Mouse (Mus musculus): ENCODE results near the gene Ssu72.
"Not testable (repeated sequence)": the region's sequence is repeated elsewhere in the genome, so short reads cannot be mapped to it uniquely, and the experiment has no call there.

Ssu72 gene

DNA sequence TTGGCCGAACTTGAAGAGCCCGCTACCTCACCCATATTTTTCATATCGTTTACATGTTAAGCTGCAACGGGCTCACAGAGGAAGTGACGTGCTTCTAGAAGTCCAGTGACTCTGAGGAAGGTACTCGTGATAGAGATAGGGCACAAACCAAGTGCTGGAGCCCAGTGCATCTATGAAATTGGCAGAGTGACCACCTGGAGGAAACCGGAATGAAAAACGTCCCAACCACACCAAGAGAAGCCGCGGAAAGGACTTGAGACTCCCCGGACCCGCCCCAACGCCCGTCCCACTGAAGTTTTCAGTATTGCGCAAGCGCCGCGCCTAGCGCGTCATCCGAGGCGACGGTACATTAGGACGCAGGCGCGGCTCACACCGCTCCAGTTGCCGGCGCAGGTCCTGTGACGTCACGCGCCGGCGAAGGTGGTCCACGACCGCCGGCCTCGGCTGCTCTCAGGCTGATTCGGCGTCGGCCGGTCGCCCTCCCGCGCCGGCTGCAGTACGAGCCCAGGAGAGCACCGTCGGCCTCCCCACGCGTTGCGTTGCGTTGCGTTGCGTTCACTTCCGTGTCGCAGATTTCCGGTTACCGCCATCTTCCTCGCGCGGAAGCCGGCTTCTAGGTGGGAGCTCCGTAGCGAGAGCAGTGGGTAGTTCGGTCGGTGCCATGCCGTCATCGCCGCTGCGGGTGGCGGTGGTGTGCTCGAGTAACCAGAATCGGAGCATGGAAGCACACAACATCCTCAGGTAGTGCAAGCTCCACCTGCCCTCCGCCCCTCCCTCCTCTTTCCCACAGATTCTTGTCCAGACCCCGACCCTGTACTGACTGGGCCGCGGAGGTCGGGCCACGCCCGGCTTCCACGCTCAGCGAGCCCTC is at the start of gene Ssu72:
Gene Ssu72 (plus strand): TSS at position 80 of the 871 bp plus-strand sequence.
- in situ Hi-C loops (cut with MboI; ENCODE audit: low pct_unique_long_range_greater_than_20kb in 1 of 2, low sequenced_read_pairs in 2 of 2, unreplicated experiment in 1 of 2): loop anchor here in 1 of 2 experiments (5.0 kb wide), 1 partner anchor 53 kb away; the partner anchor contains the start of gene Mmp23

DNA sequence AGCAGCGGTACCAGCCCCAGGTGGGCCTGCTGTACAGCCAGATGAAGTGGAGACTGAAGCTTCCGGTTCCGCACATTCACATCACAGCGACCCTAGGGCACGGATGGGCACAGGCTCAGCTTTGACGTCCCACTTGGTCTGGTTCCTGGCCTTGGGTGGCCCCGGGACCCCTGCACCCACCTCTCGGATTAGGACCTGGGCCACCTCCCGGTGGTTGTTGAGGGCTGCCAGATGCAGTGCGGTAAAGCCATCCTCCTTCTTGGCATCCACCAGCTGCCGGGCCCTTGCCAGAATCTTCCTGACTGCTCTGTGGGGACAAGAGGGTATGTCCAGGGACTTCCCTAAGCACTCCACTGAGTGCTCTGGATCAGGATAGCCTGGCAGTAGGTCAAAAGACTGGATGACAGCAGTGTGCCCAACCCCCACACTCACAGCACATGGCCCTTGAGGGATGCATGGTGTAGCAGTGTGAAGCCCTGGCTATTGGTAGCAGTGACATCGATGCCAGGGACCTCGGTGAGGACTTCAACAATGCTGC is 48.3 kb upstream of the Ssu72 start:
- in situ Hi-C loops (cut with MboI; ENCODE audit: low pct_unique_long_range_greater_than_20kb in 1 of 2, low sequenced_read_pairs in 2 of 2, unreplicated experiment in 1 of 2): no loop called here

DNA sequence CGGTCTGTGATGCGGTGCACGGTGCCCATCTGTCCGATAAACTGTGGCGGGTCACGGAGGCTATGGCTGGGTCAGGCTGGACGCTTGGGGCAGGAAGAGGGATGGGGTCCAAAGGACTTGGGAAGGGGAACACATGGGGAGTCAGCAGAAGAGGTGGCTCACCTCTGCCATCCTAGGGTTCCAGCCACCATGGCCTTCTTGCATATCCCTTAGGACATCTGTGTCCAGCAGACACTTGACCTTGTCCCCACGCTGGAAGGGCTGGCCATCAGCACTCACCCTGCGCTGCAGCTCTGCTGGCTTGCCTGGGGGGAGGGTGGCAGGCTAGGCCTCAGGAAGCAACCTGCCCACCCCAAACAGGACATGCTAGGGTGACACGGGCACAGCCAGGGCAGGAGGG is 45.6 kb upstream of the Ssu72 start:
- in situ Hi-C loops (cut with MboI; ENCODE audit: low pct_unique_long_range_greater_than_20kb in 1 of 2, low sequenced_read_pairs in 2 of 2, unreplicated experiment in 1 of 2): no loop called here

DNA sequence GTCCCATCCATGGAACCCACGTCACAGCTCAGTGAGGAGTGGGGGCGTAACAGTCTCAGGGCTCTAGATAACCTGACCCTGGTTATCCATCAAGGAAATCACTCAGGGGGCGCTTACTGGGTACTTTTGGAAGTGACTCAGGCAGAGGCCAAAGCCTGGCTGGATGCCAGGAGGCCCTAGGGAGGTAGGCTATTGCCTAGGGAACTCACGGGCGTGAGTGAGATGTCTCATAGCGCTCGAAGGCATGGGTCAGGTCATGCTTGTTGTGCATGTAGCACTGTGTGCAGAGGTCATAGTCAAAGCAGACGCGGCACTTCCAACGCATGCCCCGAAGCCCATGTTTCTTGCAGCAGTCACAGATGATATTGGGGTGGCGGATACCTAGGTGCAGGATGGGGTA is 44.0 kb upstream of the Ssu72 start:
- in situ Hi-C loops (cut with MboI; ENCODE audit: low pct_unique_long_range_greater_than_20kb in 1 of 2, low sequenced_read_pairs in 2 of 2, unreplicated experiment in 1 of 2): no loop called here

DNA sequence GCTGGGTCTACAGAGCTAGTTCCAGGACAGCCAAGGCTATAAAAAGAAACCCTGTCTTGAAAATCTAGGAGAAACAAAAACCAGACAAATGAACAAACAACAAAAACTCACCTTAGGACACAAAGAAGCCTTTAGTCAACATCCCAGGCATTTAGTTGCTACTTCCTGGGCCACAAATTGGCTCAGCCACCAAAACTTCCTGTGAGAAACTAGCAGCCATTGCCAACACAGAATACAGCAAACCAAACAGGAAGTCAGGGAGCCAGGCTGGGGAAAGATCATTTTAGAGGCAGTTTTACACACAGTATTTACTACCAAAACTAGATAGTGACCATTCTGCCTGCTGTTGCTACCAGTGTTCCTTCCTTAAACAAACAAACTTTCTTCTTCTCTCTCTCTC is 37.7 kb upstream of the Ssu72 start:
- in situ Hi-C loops (cut with MboI; ENCODE audit: low pct_unique_long_range_greater_than_20kb in 1 of 2, low sequenced_read_pairs in 2 of 2, unreplicated experiment in 1 of 2): no loop called here

DNA sequence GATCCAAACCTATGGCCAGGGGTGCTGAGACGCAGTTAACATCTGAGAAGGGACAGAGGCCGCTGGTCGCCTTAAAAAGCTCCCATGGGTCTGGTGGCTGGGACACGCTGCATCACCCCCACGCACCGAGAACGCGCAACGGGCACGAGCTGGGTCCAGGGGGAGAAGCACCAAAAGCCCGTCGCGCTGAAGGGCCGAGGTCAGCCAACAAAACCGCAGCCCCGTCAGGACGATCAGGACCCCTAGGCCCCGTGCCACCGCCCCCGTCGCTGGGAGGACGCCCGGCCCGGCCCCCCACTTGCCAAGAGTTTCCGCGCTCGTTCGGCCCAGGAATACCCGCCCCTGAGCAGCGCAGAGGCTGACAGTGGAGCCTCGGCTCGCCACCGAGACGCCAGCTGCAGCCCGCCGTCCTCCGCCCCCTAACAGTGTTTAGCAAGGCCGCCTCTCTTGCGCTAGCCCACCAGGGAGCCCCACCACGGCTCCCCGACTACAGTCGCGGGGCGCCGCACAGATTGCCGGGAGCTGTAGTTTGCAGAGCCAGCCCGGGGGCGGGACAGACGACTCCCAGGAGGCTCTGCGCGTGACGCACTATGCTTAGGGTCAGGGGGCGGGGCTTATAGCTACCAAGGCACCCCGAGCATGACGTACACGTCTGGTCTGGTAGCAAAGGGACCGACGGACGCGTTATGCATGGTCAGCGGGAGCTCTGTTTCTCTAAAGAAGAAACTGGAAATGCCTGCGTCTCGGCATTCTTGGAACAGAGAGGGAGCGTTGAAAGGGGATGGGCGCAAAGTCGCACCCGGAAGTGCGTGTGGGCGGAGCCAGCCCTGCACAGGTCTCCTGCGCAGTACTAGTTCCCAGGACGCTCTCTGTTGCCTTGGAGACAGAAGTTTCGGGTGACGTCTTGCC is 35.7 kb upstream of the Ssu72 start, which contains the start of gene Mib2:
Gene Mib2 (minus strand): TSS at position 510 of the 909 bp plus-strand sequence.
- in situ Hi-C loops (cut with MboI; ENCODE audit: low pct_unique_long_range_greater_than_20kb in 1 of 2, low sequenced_read_pairs in 2 of 2, unreplicated experiment in 1 of 2): no loop called here

DNA sequence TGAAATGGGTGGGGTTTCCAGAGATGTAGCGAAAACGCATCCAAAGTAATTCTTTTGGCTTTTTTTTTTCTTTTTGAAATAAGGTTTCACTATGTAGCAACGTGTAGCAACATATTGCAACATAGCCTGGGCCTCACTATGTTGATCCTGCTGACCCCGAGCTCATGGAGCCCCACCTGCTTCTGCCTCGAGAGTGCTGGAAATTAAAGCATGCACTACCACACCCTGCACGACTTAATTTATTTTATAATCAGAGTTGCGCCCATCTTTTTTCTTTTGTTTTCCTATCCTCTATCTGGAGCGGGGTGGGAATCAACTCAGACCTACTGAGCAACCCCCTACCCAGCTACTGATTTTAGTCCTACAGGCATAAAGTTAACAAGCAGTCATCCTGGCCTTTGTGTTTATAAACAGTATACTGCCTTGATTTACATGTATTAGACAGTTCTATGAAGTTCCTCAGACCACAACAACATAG is 35.0 kb upstream of the Ssu72 start:
- in situ Hi-C loops (cut with MboI; ENCODE audit: low pct_unique_long_range_greater_than_20kb in 1 of 2, low sequenced_read_pairs in 2 of 2, unreplicated experiment in 1 of 2): no loop called here

DNA sequence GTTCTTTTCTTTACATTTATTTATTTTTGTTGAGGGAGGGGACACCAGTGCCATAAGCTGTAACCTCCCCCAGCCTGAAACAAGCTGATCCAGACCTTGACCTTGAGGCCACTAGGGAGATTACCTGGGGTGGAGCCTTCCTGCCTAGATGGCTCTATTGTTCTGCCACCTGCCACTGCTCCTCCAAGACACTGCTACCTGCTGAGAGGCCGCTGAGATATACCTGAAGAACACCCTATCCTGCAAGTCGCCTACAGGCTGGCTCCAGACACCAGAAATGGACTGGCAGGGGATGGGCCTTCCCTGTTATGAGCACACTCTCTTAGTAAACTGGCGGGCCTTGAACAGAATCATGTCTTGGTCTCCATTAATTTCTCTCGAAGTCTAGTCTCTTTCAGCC is 34.4 kb upstream of the Ssu72 start:
- in situ Hi-C loops (cut with MboI; ENCODE audit: low pct_unique_long_range_greater_than_20kb in 1 of 2, low sequenced_read_pairs in 2 of 2, unreplicated experiment in 1 of 2): not testable (repeated sequence)

DNA sequence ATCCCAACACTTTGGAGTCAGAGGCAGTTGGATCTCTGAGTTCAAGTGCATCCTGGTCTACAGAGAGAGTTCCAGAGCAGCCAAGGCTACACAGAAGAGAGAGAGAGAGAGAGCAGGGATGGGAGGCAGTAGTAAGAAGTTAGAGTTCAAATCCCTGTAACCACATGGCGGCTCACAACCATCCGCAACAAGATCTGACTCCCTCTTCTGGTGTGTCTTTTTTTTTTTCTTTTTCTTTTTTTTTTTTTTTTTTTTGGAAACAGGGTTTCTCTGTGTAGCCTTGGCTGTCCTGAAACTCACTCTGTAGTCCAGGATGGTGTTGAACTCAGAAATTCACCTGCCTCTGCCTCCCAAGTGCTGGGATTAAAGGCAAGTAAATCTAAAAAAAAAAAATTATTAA is 32.5 kb upstream of the Ssu72 start:
- in situ Hi-C loops (cut with MboI; ENCODE audit: low pct_unique_long_range_greater_than_20kb in 1 of 2, low sequenced_read_pairs in 2 of 2, unreplicated experiment in 1 of 2): no loop called here

DNA sequence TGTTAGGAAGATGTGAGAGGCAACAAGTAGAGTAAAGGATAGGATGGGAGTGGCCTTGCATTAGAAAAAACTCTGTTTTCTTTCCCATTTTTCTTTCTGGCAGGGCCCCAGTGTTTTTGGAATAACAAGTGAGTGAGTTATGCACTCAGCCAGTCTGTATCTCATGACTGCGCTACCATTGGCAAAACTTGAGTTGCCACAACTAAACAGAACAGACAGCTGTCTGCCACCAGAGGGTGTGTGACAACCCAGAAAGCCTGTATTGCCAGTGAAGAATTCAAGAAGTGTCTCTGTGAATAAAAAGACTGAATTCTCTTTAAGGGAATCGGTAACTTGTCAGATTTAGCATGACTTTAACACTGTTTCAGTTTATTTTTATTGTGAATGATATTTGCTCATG is 28.6 kb upstream of the Ssu72 start:
- in situ Hi-C loops (cut with MboI; ENCODE audit: low pct_unique_long_range_greater_than_20kb in 1 of 2, low sequenced_read_pairs in 2 of 2, unreplicated experiment in 1 of 2): no loop called here

DNA sequence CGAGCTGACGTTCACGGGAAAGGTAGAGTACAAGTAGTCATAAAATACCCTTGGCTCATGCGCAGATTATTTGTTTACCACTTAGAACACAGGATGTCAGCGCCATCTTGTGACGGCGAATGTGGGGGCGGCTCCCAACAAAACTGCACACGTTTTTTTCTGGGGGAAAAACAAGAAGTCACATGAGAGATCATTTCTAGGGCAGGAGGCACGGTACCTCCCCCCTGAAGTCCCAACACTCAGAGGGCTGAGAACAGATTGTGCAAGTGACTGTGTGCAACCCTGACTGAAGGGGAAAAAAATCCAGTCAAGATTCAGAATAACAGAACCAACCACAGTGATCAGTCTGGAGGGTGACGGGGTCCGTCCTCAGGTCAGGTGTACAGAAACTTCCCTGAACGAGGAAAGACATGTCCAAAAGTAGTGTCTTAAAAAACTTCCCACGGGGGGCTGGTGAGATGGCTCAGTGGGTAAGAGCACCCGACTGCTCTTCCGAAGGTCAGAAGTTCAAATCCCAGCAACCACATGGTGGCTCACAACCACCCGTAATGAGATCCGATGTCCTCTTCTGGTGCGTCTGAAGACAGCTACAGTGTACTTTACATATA is 20.8 kb upstream of the Ssu72 start:
- in situ Hi-C loops (cut with MboI; ENCODE audit: low pct_unique_long_range_greater_than_20kb in 1 of 2, low sequenced_read_pairs in 2 of 2, unreplicated experiment in 1 of 2): not testable (repeated sequence)

DNA sequence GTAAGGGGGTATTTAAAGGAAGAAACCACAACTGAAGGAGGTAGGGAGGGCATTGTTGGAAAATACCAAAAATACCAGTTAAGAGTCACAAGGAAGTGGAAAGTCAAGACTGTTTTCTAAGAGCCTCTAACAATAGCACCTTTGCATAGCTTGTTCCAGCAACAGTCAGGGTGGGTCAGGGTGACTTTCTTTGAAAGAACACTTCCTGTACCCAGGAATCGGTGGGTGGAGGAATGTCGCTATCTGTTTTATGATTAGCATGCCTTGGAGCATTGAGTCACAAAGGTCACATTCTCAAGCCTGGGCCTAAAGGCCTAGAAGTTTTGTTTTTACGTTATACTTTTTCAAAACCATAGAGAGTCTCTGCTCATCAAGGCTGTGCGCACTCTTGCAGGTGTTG is 16.8 kb upstream of the Ssu72 start:
- in situ Hi-C loops (cut with MboI; ENCODE audit: low pct_unique_long_range_greater_than_20kb in 1 of 2, low sequenced_read_pairs in 2 of 2, unreplicated experiment in 1 of 2): not testable (repeated sequence)

DNA sequence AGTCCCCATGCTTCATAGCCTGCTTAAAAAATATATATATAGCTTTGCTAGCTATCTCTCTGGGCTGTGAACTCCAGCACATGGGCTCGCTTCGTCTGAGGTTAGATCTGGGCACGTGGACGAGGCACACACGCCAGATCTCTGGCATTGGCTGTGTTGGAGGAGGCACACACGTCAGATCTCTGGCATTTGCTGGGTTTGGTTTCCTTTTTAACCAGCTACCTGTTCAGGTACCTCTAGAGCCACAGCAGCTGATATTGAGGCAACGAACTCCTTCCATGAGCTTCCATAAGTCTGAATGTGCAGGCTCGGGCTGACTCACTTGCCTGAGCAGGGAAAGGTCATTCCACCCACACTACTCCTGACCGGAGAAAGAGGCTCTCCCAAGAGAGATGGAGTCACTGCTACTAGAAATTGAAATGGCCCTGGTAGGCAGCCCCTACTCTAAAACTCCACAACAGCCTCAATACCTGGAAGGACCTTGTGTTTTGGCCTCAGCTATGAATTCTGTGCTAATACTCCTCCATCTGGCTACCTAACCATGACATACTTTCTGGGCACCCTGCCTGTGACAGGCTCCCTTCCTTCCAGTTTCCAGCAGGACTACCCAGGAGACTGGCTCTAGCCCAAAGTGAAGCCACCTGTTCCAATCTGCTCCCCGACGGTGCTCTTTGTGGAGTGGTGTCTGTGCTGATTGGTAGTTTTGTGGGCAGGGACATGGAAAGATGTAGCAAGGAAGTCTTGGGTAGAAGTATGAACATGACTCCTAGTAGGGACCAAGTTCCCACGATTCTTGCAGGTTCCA is 13.8 kb upstream of the Ssu72 start:
- in situ Hi-C loops (cut with MboI; ENCODE audit: low pct_unique_long_range_greater_than_20kb in 1 of 2, low sequenced_read_pairs in 2 of 2, unreplicated experiment in 1 of 2): no loop called here

DNA sequence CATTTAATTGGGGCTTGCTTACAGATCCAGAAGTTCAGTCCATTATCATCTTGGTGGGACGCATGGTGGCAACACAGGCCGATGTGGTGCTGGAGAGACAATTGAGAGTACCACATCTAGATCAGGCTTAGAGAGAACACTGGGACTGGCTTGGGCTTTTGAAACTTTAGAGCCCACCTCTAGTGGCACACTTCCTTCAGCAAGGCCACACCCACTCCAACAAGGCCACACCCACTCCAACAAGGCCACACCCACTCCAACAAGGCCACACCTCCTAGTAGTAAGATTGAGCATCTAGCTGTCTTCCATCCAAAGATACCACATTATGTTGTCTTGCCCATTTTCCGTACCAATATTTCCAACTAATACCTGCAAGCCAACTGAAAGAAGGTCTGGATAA is 12.2 kb upstream of the Ssu72 start:
- in situ Hi-C loops (cut with MboI; ENCODE audit: low pct_unique_long_range_greater_than_20kb in 1 of 2, low sequenced_read_pairs in 2 of 2, unreplicated experiment in 1 of 2): no loop called here

DNA sequence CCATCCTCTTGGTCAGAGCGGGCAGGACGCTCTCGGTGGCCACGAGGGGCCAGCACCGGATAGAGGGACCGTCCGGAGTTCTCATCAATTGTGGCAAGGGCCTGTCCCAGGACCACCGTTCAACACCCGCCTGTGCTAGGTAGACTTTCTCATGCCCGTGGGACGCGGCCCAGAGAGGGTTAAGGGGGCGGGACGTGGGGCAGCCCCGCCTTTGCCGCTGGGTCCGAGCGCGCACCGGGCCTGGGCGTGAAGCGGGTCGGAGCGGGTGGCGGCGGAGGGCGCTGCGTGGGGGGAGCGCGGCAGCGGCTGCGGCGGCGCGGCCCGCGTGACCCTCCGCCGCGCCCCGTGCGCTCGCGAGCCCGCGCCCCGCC is 10.5 kb upstream of the Ssu72 start, which contains the start of gene Fndc10:
Gene Fndc10 (plus strand): TSS at position 232 of the 371 bp plus-strand sequence.
- in situ Hi-C loops (cut with MboI; ENCODE audit: low pct_unique_long_range_greater_than_20kb in 1 of 2, low sequenced_read_pairs in 2 of 2, unreplicated experiment in 1 of 2): no loop called here

DNA sequence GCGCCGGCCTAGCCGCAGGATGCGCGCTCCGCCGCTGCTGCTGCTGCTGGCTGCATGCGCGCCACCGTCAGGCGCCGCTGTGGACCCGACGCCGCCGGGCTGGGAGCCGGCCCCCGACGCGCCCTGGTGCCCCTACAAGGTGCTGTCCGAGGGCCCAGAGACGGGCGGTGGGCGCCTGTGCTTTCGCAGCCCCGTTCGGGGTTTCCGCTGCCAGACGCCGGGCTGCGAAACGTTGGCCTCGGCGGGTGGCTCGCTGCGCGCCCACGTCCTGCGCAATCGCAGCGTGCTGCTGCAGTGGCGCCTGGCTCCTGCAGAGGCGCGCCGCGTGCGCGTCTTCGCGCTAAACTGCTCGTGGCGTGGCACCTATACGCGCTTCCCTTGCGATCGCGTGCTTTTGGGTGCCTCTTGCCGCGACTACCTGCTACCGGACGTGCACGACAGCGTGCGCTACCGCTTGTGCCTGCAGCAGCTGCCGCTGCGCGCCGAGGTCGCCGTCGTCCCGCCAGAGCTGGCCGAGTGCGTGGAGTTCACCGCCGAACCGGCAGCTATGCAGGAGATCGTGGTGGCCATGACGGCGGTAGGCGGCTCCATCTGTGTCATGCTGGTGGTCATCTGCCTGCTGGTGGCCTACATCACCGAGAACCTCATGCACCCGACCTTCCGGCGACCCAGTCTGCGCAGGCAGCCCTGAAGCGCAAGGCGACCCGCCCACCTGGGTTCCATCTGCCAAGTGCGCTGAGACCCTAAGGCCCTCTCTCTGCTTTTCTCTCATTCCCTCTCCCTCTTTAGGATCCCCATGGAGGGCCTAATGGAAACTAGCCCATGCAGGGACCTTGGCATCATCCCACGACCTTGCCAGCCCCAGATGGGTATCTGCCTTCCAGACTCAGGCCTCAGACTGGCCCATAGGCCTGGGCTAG is 9.9 kb upstream of the Ssu72 start:
- in situ Hi-C loops (cut with MboI; ENCODE audit: low pct_unique_long_range_greater_than_20kb in 1 of 2, low sequenced_read_pairs in 2 of 2, unreplicated experiment in 1 of 2): no loop called here

DNA sequence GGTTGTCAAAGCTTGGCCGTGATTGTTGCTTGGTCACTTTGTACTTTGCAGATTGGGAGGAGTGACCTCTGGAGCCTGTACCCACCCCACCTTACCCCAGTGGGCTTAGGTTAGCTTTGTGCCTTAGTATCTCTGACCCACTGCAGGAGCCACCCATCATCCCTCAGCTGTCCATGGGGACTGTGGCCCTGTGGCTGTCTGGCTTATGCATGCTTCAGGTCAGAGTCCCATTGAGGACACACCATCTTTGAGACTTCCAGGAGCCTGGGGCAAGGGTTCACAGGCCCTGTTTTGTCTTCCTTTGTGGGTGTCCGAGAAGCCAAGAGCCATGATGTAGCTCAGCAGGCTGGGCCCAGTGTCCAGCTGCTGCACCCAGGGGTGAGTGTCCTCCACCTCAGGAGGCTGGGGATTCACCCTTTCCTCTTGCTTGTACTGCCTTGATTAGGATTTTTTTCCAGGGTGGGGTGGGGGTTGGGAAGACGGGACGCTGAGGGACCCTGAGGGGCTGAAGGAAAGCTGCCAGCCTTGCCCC is 9.0 kb upstream of the Ssu72 start:
- in situ Hi-C loops (cut with MboI; ENCODE audit: low pct_unique_long_range_greater_than_20kb in 1 of 2, low sequenced_read_pairs in 2 of 2, unreplicated experiment in 1 of 2): no loop called here
